Mouse (Mus musculus) CH12.LX (cell line): ENCODE data around the gene Gm21970.

Experiments
- CTCF ChIP-seq, 2 experiments: IDR thresholded peaks in 1 of 2; conservative IDR thresholded peaks in 1 of 2; 2 replicates each; pipeline ENCODE4 v1.5.1; 2011 to 2012; ENCODE audit warnings: low read depth in 2 of 2, low read length in 2 of 2, improper control_type of control experiment in 1 of 2, inconsistent platforms in 1 of 2, mild to moderate bottlenecking in 1 of 2, moderate library complexity in 1 of 2
- JUND ChIP-seq: conservative IDR thresholded peaks from 2 replicates; pipeline ENCODE4 v1.6.1; 2011; ENCODE audit warnings: low read depth, low read length, improper control_type of control experiment
- POLR2A ChIP-seq: IDR thresholded peaks from 2 replicates; pipeline ENCODE4 v1.6.1; 2011; ENCODE audit warnings: low read depth, mild to moderate bottlenecking, improper control_type of control experiment, low read length

DNA sequence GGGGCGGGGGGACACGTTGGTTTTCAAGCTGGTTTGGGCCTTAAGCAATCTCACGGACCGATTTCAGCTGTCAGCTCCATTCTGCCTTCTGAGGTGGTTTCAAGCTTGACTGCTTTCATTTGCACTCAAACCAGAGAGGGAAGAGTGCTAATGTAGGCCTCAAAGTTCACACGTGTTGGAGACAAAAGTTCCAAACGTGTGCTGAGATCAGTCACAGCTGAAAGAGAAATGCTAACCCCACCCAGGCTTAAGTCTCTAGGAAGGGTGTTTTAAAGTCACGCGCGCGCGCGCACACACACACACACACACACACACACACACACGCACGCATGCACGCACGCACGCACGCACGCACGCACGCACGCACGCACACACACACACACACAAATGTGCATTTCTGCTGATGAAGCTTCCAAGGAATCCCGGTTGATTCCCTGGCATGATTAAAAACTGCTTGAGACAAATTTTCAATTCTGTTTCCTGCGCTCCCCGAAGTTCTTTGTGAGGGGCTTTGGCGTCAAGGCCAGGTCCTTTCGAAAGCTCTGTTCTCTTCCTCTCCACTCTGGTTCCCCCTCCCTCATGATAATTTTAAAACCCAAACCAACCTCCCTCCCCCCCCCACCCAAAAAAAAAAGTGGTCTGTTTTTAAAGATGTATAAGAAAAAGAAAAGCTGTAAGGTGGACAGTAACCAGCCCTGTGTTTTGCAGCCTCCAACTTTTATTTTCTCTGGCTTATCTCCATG lies 42.8 kb upstream of the Gm21970 start:
- no peak for TF ChIP-seq POLR2A
- no peak for TF ChIP-seq CTCF (conservative IDR thresholded peaks at IDR 0.05 in 1 of 2, IDR thresholded peaks at IDR 0.05 in 1 of 2; ENCODE audit: low read depth in 2 of 2, low read length in 2 of 2)
- no peak for TF ChIP-seq JUND
